Mouse (Mus musculus): ENCODE results near the gene Btbd35f19. TPM values are rescaled to one million over a fixed set of nuclear protein-coding genes. Genes with fewer than 3 reads are reported as not detected.
"Not testable (repeated sequence)": the region's sequence is repeated elsewhere in the genome, so short reads cannot be mapped to it uniquely, and the experiment has no call there.

The Btbd35f19 gene
- not detected for total RNA-seq (2021)

- intact Hi-C loops (cut with DNase I); DNase-seq: not testable (repeated sequence)
Observed at GRCm38 (mm10) chrX:31383818-31384217, at the start of gene Btbd35f19. Gene Btbd35f19 (minus strand): TSS chrX:31383918.

- DNase-seq; intact Hi-C loops (cut with DNase I): not testable (repeated sequence)
Observed at GRCm38 (mm10) chrX:31341924-31342323, 41.8 kb downstream of the Btbd35f19 start.

GRCm38 (mm10) chrX:31336154-31336553 lies 47.6 kb downstream of the Btbd35f19 start, which contains the start of gene Btbd35f26:
Gene Btbd35f26 (plus strand): TSS chrX:31336454.
- DNase-seq; intact Hi-C loops (cut with DNase I): not testable (repeated sequence)

Other genes starting within 250 kb of the Btbd35f19 start
- not detected for gene Spin2f, start 130.0 kb downstream of the Btbd35f19 start, total RNA-seq (2021)
- not detected for gene Btbd35f26, start 47.5 kb downstream of the Btbd35f19 start, total RNA-seq (2021)
- gene Gm21883, start 190.4 kb upstream of the Btbd35f19 start, total RNA-seq (2021): not detected
- gene Spin2e, start 235.0 kb upstream of the Btbd35f19 start, total RNA-seq (2021): not detected